Mouse (Mus musculus): Measurements from ENCODE around the gene Commd3. TPM values are rescaled to one million over a fixed set of nuclear protein-coding genes. Genes with fewer than 3 reads are reported as not detected.

Commd3 gene
- 123 and 134 TPM in 2 replicates for polyA plus RNA-seq (2014; fragmentation: Nextera tagmentation; extraction: Ambion mirVana)

DNA sequence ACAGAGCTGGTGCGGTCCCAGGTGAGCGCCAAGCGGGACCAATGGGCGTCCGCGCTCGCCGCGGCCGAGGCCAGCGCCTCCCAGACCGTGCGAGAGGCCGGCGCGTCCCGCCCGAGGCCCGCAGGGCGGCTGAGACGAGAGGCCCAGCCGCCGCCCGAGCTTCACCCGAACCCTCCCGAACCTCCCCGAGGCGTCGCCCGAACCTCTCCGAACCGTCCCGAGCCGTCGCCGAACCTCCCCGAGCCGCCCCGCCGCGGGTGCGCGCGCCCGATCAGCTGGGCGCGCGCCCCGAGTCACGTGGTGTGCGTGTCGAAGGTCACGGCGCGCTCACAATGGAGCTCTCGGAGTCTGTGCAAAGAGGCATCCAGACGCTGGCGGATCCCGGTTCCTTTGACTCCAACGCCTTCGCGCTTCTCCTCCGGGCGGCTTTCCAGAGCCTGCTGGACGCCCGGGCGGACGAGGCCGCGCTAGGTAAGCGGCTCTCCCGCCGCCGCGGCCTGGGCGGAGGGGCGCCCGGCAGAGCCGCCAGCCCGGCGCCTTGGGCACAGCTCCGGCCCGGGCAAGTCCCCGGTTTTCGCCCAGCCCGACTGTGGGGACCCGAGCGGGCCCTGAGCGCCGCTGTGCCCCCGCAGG lies at the start of gene Commd3:
Gene Commd3 (plus strand): TSS at position 252 of the 633 bp plus-strand sequence.
- peak within 1 kb of the TSS; percentile 98 for H3K9ac ChIP-seq (ENCODE audit: low read length)
- H3K4me2 ChIP-seq (ENCODE audit: low read depth, low read length, severe bottlenecking) = peak within 1 kb of the TSS; percentile 79
- no peaks in the 10 kb centered on the region for H3K9me3 ChIP-seq (ENCODE audit: control insufficient read depth, low read length)
- no peaks in the 10 kb centered on the region for H3K36me3 ChIP-seq (ENCODE audit: control insufficient read depth, insufficient read depth, low read length)
- ATAC-seq (replicated peaks; ENCODE audit: low FRiP score) = peak; percentile 78
- WGBS = under 1% methylated on average over 90 of the region's 91 CpGs
- H3K27me3 ChIP-seq (ENCODE audit: control insufficient read depth, insufficient read depth, low read length) = peaks cover 9% of the 10 kb centered on the region; the same call in 1 of the 2 replicates
- peak within 1 kb of the TSS; percentile 98 for H3K27ac ChIP-seq (ENCODE audit: low read depth, low read length)
- peak within 1 kb of the TSS; percentile 75 for H3K4me3 ChIP-seq (ENCODE audit: low read depth, low read length)
- peaks cover 3% of the 10 kb centered on the region; the same call in 1 of the 2 replicates for H3K4me1 ChIP-seq (replicated peaks; ENCODE audit: control insufficient read depth, insufficient read depth, low read length)
- peak; percentile 96 for DNase-seq (ENCODE audit: low spot score)

DNA sequence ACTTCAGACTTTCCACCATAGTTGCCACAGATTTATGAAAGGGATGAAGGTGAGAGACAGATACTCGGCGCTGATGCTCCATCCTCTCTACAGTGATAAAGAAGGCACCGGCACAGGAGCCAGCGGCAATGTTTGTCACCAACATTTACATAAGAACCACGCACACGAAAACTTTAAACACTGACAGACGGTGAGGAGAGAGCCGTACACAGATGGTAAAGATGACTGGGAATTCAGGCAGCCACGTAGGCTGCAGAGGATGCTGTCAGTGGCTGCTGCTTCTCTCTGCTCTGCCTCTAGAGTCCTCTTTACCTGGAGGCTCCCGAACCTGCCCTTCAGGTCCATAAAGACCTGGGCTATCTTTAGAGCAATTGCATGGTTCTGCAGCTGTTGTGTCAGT lies 49.0 kb upstream of the Commd3 start:
- no peaks in the 10 kb centered on the region for H3K4me1 ChIP-seq (replicated peaks; ENCODE audit: control insufficient read depth, insufficient read depth, low read length)
- DNase-seq (ENCODE audit: low spot score) = no peak
- no peak overlapping the region for H3K27ac ChIP-seq (ENCODE audit: low read depth, low read length)
- H3K4me3 ChIP-seq (ENCODE audit: low read depth, low read length) = no peak overlapping the region
- H3K4me2 ChIP-seq (ENCODE audit: low read depth, low read length, severe bottlenecking) = no peak overlapping the region
- WGBS = 76% methylated on average over 10 of the region's 10 CpGs
- no peaks in the 10 kb centered on the region for H3K27me3 ChIP-seq (ENCODE audit: control insufficient read depth, insufficient read depth, low read length)
- H3K9ac ChIP-seq (ENCODE audit: low read length) = no peak overlapping the region
- H3K36me3 ChIP-seq (ENCODE audit: control insufficient read depth, insufficient read depth, low read length) = no peaks in the 10 kb centered on the region
- H3K9me3 ChIP-seq (ENCODE audit: control insufficient read depth, low read length) = no peaks in the 10 kb centered on the region
- no peak for ATAC-seq (replicated peaks; ENCODE audit: low FRiP score)

DNA sequence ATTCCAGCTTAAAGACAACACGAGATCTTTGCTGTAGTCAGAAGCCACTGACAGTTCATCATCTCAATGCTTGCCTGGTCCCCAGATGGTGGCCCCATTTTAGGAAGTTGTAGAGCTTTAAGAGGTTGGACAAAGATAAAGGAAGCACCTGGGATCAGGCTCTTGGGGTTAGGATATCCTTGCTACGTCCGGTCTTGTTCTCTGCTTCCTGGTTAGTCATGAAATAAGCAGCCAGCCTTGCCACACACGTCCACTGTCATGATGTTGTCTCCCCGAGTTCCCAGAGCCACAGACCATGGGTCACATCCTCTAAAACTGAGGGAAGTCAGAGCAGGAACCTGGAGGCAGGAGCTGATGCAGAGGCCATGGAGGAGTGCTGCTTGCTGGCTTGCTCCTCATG lies 41.6 kb upstream of the Commd3 start:
- H3K4me3 ChIP-seq (ENCODE audit: low read depth, low read length) = no peak overlapping the region
- H3K36me3 ChIP-seq (ENCODE audit: control insufficient read depth, insufficient read depth, low read length) = no peaks in the 10 kb centered on the region
- no peaks in the 10 kb centered on the region for H3K27me3 ChIP-seq (ENCODE audit: control insufficient read depth, insufficient read depth, low read length)
- no peak overlapping the region for H3K4me2 ChIP-seq (ENCODE audit: low read depth, low read length, severe bottlenecking)
- no peak overlapping the region for H3K27ac ChIP-seq (ENCODE audit: low read depth, low read length)
- H3K9ac ChIP-seq (ENCODE audit: low read length) = no peak overlapping the region
- no peaks in the 10 kb centered on the region for H3K9me3 ChIP-seq (ENCODE audit: control insufficient read depth, low read length)
- 83% methylated on average over 5 of the region's 5 CpGs for WGBS
- ATAC-seq (replicated peaks; ENCODE audit: low FRiP score) (no peak), DNase-seq (ENCODE audit: low spot score) (no peak)
- H3K4me1 ChIP-seq (replicated peaks; ENCODE audit: control insufficient read depth, insufficient read depth, low read length) = no peaks in the 10 kb centered on the region

GRCm38 (mm10) chr2:18635052-18635451 lies 37.1 kb upstream of the Commd3 start:
- Histone ChIP-seq H3K4me2 (ENCODE audit: low read depth, low read length, severe bottlenecking) (no peak overlapping the region), H3K9ac (ENCODE audit: low read length) (no peak overlapping the region), H3K36me3 (ENCODE audit: control insufficient read depth, insufficient read depth, low read length) (no peaks in the 10 kb centered on the region), H3K9me3 (ENCODE audit: control insufficient read depth, low read length) (no peaks in the 10 kb centered on the region), H3K27ac (ENCODE audit: low read depth, low read length) (no peak overlapping the region), H3K4me3 (ENCODE audit: low read depth, low read length) (no peak overlapping the region), H3K27me3 (ENCODE audit: control insufficient read depth, insufficient read depth, low read length) (no peaks in the 10 kb centered on the region), H3K4me1 (replicated peaks; ENCODE audit: control insufficient read depth, insufficient read depth, low read length) (no peaks in the 10 kb centered on the region)
- ATAC-seq (replicated peaks; ENCODE audit: low FRiP score) = no peak
- 95% methylated on average over 8 of the region's 8 CpGs for WGBS
- no peak for DNase-seq (ENCODE audit: low spot score)

DNA sequence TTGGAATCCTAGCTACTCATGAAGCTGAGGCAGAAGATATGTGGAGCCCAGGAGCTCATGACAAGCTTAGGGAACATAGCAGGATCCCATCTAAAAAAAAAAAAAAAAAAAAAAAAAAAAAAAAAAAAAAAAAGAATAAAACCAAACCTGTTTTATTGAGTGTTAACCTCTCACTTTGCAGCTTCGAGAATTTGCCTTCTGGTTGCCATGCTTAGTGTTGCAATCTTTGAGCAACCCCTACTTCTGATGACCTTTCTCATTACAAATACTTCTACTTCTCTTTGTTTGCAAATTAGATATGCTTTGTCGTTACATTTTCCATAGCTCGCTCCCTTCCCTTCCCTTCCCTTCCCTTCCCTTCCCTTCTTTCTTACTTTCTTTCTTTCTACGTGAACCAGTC lies 23.6 kb upstream of the Commd3 start:
- WGBS = 86% methylated on average over 4 of the region's 4 CpGs
- DNase-seq (ENCODE audit: low spot score) (no peak), ATAC-seq (replicated peaks; ENCODE audit: low FRiP score) (no peak)
- no peaks in the 10 kb centered on the region for H3K9me3 ChIP-seq (ENCODE audit: control insufficient read depth, low read length)
- no peak overlapping the region for H3K27ac ChIP-seq (ENCODE audit: low read depth, low read length)
- no peak overlapping the region for H3K9ac ChIP-seq (ENCODE audit: low read length)
- H3K36me3 ChIP-seq (ENCODE audit: control insufficient read depth, insufficient read depth, low read length) = no peaks in the 10 kb centered on the region
- H3K4me1 ChIP-seq (replicated peaks; ENCODE audit: control insufficient read depth, insufficient read depth, low read length) = no peaks in the 10 kb centered on the region
- H3K4me3 ChIP-seq (ENCODE audit: low read depth, low read length) = no peak overlapping the region
- no peaks in the 10 kb centered on the region for H3K27me3 ChIP-seq (ENCODE audit: control insufficient read depth, insufficient read depth, low read length)
- no peak overlapping the region for H3K4me2 ChIP-seq (ENCODE audit: low read depth, low read length, severe bottlenecking)

- DNase-seq (ENCODE audit: low spot score) = no peak
- no peak overlapping the region for H3K4me2 ChIP-seq (ENCODE audit: low read depth, low read length, severe bottlenecking)
- H3K9me3 ChIP-seq (ENCODE audit: control insufficient read depth, low read length) = no peaks in the 10 kb centered on the region
- no peaks in the 10 kb centered on the region for H3K36me3 ChIP-seq (ENCODE audit: control insufficient read depth, insufficient read depth, low read length)
- 80% methylated on average over 5 of the region's 5 CpGs for whole genome bisulfite sequencing
- H3K27me3 ChIP-seq (ENCODE audit: control insufficient read depth, insufficient read depth, low read length) = no peaks in the 10 kb centered on the region
- no peak overlapping the region for H3K9ac ChIP-seq (ENCODE audit: low read length)
- ATAC-seq (replicated peaks; ENCODE audit: low FRiP score) = no peak
- H3K4me3 ChIP-seq (ENCODE audit: low read depth, low read length) = no peak overlapping the region
- H3K4me1 ChIP-seq (replicated peaks; ENCODE audit: control insufficient read depth, insufficient read depth, low read length) = no peaks in the 10 kb centered on the region
- H3K27ac ChIP-seq (ENCODE audit: low read depth, low read length) = no peak overlapping the region
Observed at GRCm38 (mm10) chr2:18654821-18655220, 17.4 kb upstream of the Commd3 start.

DNA sequence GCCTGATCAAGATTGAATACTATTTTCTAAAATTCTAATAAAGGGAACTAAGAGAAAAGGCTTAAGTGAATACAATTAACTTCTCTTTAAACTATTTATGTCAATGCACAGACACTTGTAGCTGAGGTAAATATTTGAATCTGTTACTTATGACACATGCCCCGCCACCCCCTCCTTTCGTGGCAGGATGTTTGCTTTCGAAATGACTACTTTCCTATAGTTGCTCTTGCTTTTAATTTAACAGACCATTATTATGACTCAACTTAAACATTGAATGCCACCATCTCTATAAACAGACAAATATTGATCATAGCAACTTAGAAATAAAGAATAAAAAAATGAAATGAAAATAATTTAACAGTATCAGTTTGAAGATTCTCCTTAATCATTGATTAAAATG lies 8.2 kb upstream of the Commd3 start:
- no peaks in the 10 kb centered on the region for H3K27me3 ChIP-seq (ENCODE audit: control insufficient read depth, insufficient read depth, low read length)
- H3K9me3 ChIP-seq (ENCODE audit: control insufficient read depth, low read length) = no peaks in the 10 kb centered on the region
- ATAC-seq (replicated peaks; ENCODE audit: low FRiP score) (no peak), DNase-seq (ENCODE audit: low spot score) (no peak)
- no peak overlapping the region for H3K27ac ChIP-seq (ENCODE audit: low read depth, low read length)
- no peak overlapping the region for H3K4me3 ChIP-seq (ENCODE audit: low read depth, low read length)
- no peak overlapping the region for H3K9ac ChIP-seq (ENCODE audit: low read length)
- no peaks in the 10 kb centered on the region for H3K36me3 ChIP-seq (ENCODE audit: control insufficient read depth, insufficient read depth, low read length)
- H3K4me2 ChIP-seq (ENCODE audit: low read depth, low read length, severe bottlenecking) = no peak overlapping the region
- H3K4me1 ChIP-seq (replicated peaks; ENCODE audit: control insufficient read depth, insufficient read depth, low read length) = no peaks in the 10 kb centered on the region
- 93% methylated on average over 3 of the region's 3 CpGs for WGBS

DNA sequence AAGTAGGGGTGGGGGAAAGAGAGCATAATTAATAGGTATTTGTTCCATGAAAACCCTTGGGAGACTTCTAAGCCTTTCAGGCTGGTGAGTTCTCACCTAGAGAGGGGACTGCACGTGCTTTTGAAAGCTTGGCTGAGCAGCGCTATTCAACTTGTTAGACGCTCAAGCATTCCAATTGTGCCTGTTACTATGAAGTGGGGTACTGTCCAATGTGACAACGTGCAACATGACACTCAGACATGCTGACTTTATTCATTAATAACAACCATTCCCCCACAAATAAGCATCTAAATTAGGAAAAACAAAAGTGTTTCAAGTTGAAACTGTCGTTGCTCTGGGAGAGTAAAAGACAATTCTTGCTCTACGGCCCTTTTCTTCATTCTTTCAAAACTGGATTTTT lies 1.1 kb upstream of the Commd3 start:
- Histone ChIP-seq H3K36me3 (ENCODE audit: control insufficient read depth, insufficient read depth, low read length) (no peaks in the 10 kb centered on the region), H3K4me1 (replicated peaks; ENCODE audit: control insufficient read depth, insufficient read depth, low read length) (peaks cover 3% of the 10 kb centered on the region; the same call in 1 of the 2 replicates), H3K4me2 (ENCODE audit: low read depth, low read length, severe bottlenecking) (no peak overlapping the region), H3K27ac (ENCODE audit: low read depth, low read length) (no peak overlapping the region), H3K9me3 (ENCODE audit: control insufficient read depth, low read length) (no peaks in the 10 kb centered on the region), H3K9ac (ENCODE audit: low read length) (no peak overlapping the region), H3K4me3 (ENCODE audit: low read depth, low read length) (no peak overlapping the region), H3K27me3 (ENCODE audit: control insufficient read depth, insufficient read depth, low read length) (peaks cover 9% of the 10 kb centered on the region; the same call in 1 of the 2 replicates)
- no peak for ATAC-seq (replicated peaks; ENCODE audit: low FRiP score)
- 2% methylated on average over 6 of the region's 6 CpGs for WGBS
- no peak for DNase-seq (ENCODE audit: low spot score)

GRCm38 (mm10) chr2:18672766-18673164 lies 581 bp downstream of the Commd3 start:
- no peaks in the 10 kb centered on the region for H3K9me3 ChIP-seq (ENCODE audit: control insufficient read depth, low read length)
- H3K27ac ChIP-seq (ENCODE audit: low read depth, low read length) = peak overlapping the region; percentile 98
- no peaks in the 10 kb centered on the region for H3K36me3 ChIP-seq (ENCODE audit: control insufficient read depth, insufficient read depth, low read length)
- no peak for ATAC-seq (replicated peaks; ENCODE audit: low FRiP score)
- H3K4me2 ChIP-seq (ENCODE audit: low read depth, low read length, severe bottlenecking) = peak overlapping the region; percentile 79
- H3K9ac ChIP-seq (ENCODE audit: low read length) = peak overlapping the region; percentile 98
- peaks cover 3% of the 10 kb centered on the region; the same call in 1 of the 2 replicates for H3K4me1 ChIP-seq (replicated peaks; ENCODE audit: control insufficient read depth, insufficient read depth, low read length)
- DNase-seq (ENCODE audit: low spot score) = no peak
- H3K27me3 ChIP-seq (ENCODE audit: control insufficient read depth, insufficient read depth, low read length) = peaks cover 9% of the 10 kb centered on the region; the same call in 1 of the 2 replicates
- under 1% methylated on average over 11 of the region's 11 CpGs for WGBS
- H3K4me3 ChIP-seq (ENCODE audit: low read depth, low read length) = peak overlapping the region; percentile 75

All from forebrain, embryonic 11.5 days (tissue).